Mouse (Mus musculus) liver, embryonic 14.5 days (tissue): ENCODE measurements around the gene Accs.

Experiments used
- CTCF ChIP-seq: IDR thresholded peaks from 2 replicates; pipeline ENCODE4 v1.5.1; 2016; ENCODE audit warnings: antibody characterized with exemption, low read depth, control low read depth
- EP300 ChIP-seq: IDR thresholded peaks from 2 replicates; pipeline ENCODE4 v1.6.1; 2016; ENCODE audit warnings: antibody characterized with exemption, low read depth

DNA sequence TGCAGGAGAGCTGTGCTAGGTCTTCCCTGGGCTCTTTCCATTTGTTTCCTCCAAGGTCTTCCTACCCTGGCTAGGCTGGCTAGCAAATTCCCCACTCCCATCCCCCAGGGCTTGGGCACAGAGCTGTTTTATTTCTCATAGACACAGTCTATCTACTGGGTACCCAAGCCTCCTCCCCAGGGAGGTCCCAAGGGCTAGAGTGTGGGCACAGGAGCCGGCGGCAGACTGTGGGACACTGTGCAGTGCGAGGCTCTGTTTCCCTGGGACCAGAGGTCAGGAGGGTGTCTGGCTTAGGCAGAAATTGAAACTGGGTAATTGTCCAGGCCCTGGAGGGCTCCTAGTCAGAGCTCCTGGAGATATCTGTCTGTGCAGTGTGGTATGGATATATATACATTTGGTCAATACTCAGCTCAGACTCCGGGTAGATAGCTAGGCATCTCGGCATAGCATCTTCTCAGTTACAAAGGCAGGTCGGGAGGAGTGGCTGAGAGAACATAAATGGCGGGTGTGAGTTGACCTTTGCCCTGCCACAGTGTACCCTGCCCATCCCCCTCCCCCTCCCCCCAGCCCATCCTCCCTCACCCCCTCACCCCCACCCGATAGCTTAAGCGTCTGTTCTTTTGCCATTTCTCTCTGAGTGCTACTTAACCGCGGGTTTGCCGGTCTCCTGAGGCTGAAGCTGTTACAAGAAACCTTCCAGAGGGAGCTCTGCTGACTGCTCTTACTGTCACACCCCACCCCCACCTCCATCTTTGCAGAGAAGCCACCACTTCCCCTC is 23.9 kb upstream of the Accs start:
- TF ChIP-seq CTCF: no peak
- no peak for TF ChIP-seq EP300
